Mouse (Mus musculus) adrenal gland, postnatal 25 days (tissue): ENCODE measurements around the gene Tsks. TPM values are rescaled to one million over a fixed set of nuclear protein-coding genes. Genes with fewer than 3 reads are reported as not detected.

Experiments used
- DNase-seq: peaks from one replicate; pipeline ENCODE4 v3.0.0; 2021; ENCODE audit warnings: mixed read lengths
- total RNA-seq: library from RNA; stranded (reverse); gene quantifications from 2 replicates; pipeline ENCODE4 v1.2.3, GENCODE M21; 2021

Gene Tsks
- total RNA-seq, 1 experiment from 2014 or later = not detected

- DNase-seq = peak; percentile 82
Measured at GRCm38 (mm10) chr7:44951960-44952359, 9.0 kb downstream of the Tsks start.

- peak; percentile 91 for DNase-seq
Measured at GRCm38 (mm10) chr7:44952611-44953306, 9.8 kb downstream of the Tsks start.

DNA sequence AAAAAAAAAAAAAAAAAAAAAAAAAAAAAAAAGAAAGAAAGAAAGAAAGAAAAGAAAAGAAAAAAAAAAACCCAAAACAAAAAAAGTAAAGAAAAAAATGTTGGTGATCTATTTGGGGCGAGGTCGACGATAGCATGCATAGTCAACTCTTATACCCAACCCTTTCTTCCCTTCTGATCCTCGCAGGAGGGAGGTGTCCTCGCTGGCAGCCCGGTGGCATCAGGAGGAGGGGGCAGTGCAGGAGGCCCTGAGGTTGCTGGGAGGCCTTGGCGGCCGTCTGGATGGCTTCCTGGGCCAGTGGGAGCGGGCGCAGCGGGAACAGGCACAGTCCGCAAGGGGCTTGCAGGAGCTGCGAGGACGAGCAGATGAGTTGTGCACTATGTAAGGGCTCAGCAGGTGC lies 10.6 kb downstream of the Tsks start:
- no peak for DNase-seq

GRCm38 (mm10) chr7:44954091-44954885 lies 11.3 kb downstream of the Tsks start:
- no peak for DNase-seq

GRCm38 (mm10) chr7:44955628-44956027 lies 12.6 kb downstream of the Tsks start:
- DNase-seq = no peak

DNA sequence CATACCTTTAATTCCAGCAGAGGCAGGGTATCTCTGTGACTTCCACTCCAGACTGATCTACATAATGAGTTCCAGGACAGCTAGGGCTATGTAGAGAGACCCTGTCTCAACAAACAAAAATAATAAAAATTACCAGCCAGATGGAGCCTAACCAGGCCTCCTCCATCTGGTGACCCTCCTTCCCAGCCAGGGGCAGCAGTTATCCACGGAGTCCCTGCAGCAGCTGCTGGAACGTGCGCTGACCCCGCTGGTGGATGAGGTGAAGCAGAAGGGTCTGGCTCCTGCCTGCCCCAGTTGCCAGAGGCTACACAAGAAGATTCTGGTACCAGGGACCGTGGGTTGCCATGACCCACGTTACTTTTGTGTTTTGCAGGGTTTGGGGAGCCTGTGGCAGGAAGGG lies 13.3 kb downstream of the Tsks start:
- DNase-seq = no peak

GRCm38 (mm10) chr7:44957183-44957835 lies 14.3 kb downstream of the Tsks start:
- no peak for DNase-seq

GRCm38 (mm10) chr7:44958208-44958607 lies 15.2 kb downstream of the Tsks start:
- DNase-seq = no peak

DNA sequence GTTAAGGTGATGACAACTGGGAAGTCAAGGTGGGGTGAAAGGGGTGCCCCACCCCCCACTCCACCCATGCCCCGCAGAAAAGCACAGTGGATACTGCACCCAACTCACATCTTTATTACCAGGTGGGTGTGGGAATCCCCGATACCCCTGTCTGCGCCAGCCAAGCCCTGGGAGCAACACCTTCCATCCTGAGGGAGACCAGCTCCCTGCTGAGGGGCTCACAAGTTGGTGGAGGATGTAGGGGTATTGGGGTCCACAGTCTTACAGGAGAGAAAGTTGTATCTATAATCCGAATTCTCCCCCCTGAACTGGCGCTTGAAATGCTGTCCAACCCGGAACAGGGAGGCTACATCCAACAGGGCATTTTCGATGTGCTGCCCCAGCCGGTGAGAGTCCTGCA lies 16.3 kb downstream of the Tsks start:
- no peak for DNase-seq

GRCm38 (mm10) chr7:44959874-44960511 lies 17.0 kb downstream of the Tsks start:
- no peak for DNase-seq

DNA sequence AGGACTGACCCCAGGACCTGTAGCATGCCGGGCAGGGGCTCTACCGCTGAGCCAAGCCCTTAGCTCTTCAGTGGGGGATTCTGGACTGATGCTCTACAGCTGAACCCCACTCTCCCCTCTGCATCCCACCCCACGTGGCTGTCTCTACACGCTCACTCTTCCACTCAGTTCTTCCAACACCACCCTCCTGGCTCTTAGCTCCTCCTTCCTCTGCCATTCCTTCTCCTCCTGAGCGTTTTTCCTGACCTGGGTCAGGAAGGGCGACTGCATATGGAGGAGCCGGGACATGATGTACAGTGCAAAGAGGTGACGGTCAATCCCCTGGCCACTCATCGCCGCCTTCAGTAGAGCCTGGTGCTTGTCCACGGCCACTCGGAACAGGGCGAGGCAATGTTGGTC lies 17.5 kb downstream of the Tsks start:
- DNase-seq = no peak

DNA sequence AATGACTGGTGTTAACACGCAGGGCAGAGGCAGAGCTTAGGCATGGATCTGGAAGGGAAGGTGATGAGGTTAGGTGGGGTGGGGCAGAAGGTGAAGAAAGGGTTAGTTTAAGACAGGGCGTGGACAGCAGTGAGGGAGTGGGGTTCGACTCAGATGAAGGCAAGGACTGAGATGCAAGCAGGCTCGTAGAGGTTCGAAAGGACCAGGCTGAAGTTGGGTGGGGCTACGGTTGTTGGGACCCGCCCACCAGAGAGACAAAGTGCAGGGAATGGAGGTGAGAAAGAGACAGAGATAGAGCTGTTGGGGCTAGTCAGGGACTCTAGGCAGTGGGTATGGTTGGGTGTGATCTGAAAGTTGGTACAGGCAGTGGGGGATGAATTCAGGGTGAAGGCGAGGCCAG lies 19.3 kb downstream of the Tsks start:
- no peak for DNase-seq

DNA sequence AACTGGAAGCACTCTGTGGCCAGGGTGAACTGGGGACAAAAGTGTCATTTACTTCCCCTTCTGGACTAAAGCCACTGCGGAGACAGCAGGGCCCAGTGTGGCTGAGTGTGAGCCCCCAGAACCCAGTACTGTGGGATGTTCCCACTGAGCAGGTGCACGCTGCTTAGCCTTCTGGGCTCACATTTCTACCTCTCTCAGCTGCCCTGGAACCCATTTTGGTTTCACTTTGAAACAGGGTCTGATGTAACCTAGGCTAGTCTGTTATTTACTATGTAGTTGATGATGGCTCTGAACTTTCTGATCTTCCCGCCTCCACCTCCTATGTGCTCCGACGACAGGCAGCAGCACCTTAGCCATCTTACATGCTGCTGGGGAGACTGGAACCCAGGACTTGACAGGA lies 19.8 kb downstream of the Tsks start:
- no peak for DNase-seq

- DNase-seq = no peak
Measured at GRCm38 (mm10) chr7:44964990-44965389, 22.0 kb downstream of the Tsks start.

DNA sequence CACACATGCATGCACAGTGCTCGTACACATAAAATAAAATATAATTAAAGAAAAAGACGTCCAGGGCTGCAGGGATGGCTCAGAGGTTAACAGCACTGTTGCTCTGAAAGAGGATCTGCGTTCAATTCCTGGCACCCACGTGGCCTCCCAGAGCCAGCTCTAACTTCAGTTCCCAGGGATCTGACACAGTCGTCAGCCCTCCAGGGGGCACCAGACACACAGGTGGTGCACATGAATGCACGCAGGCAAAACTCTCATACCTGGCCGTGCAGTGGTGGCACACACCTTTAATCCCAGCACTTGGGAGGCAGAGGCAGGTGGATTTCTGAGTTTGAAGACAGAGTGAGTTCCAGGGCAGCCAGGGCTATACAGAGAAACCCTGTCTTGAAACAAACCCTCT lies 23.0 kb downstream of the Tsks start:
- DNase-seq = no peak

GRCm38 (mm10) chr7:44966638-44967037 lies 23.6 kb downstream of the Tsks start:
- DNase-seq = no peak

- peak; percentile 83 for DNase-seq
Measured at GRCm38 (mm10) chr7:44970231-44970691, 27.3 kb downstream of the Tsks start.

- DNase-seq = no peak
Measured at GRCm38 (mm10) chr7:44971142-44971541, 28.1 kb downstream of the Tsks start.

DNA sequence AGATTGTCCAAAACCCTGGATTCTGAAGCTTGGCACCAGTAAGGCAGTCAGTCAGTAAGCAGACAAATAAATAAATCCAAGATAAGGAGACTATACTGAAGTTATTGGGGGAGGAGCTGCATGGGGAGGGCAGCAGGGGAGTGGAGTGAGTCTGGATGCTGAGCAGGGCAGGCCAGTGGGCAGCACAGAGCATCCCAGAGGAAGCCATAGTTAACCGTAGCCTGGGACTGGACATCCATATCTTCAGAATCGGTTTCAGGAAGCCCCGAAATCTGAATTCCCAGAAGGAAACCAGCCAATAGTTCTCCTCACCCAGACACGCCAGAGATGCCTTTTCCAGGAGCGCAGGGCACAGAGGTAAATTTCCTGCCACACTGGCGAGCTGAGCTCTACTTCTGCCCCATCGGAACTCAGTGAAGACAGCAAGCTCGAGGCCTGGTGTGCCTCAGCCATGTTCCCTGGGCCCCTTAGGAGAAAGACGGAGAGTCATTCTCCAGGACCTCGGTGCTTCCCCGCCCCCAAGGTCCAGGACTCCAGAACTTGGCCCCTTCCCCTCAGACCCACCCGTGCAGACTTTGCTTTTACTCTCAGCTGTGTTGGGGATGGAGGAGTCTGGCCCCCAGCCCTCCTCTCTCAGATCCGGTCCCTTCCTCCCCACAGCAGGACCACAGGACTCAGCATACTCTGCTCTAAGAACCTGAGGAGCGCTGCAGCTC lies 30.6 kb downstream of the Tsks start:
- DNase-seq = no peak

DNA sequence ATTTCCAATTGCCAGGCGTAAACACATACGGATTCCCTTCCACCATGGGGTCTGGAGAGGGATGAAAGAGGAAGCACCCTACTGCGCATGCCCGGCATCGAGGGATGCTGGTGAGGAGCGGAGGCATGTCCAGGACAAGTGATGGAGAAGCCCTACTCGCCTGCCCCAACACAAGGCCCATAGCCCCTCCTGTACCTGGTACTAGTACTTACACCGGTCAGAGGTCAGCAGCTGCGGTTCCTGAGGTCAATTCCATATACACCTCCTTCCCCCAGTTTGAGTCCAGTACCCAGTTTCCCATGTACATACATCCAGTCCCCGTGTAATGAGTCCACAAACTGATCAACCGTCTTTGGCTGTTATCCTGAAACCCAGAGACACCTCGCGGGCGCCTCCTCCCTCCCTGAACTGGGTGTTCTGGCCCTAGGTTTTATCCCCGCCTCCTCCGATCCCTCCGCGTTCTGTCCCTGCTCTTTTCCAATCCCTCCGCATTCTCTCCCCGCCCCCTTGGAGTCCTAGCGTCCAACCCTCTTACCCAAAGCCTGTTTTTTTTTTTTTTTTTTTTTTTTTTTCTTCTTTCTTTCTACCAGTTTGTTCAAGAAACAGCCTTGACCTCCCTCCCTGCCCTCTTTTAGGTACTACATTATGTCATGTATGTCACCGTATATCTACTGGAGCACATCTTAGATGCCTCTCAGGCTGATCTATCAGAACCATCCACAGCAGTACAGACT lies 31.5 kb downstream of the Tsks start, which contains the start of gene Cpt1c:
Gene Cpt1c, minus strand, starts transcription at position 469 of the 734 bp plus-strand sequence.
- peak; percentile 75 for DNase-seq

DNA sequence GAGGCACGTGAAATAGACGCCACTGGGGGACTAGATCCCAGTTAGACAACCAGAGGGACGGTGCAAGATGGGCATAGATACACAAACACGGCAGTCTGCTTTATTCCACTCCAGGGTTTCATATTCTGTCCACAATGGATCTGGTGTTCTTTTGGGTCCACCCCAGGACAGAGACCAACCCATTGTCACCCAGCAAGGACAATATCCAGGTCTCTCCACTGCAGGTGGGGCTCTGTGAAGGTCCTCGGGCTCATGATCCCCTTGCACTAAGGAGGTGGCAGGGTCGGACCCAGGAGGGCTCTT lies 32.1 kb downstream of the Tsks start:
- DNase-seq = no peak
